12 mouse cellular contexts compared by ENCODE assay signal in genomic region chr6:21833531-21833930, GRCm38 (mm10).
"Had no signal": no experiment of that assay in that cellular context is flagged by ENCODE, and none has a peak within 500 bp of the region (broad histone marks: within the 10 kb centered on the region; RNA-seq: fewer than 3 reads in every experiment).

No protein-coding gene starts in this region.

- DNase-seq: gastrocnemius, adult 2 months; gastrocnemius, postnatal 10 days; gastrocnemius, postnatal 25 days; heart, adult 18-20 months; heart, postnatal 10 days; heart, postnatal 4 days; kidney, adult 18-20 months; kidney, adult 8-10 months; kidney, postnatal 10 days; kidney, postnatal 25 days; kidney, postnatal 4 days; liver had no signal
